Mouse (Mus musculus) adrenal gland, adult 18-20 months (tissue): ENCODE measurements around the gene Eif4g3. TPM values are rescaled to one million over a fixed set of nuclear protein-coding genes. Genes with fewer than 3 reads are reported as not detected.

Experiments used
- DNase-seq, 2 experiments: peaks; one replicate each; pipeline ENCODE4 v3.0.0; 2021 to 2022; ENCODE audit warnings: low spot score in 2 of 2
- total RNA-seq, 2 experiments: library from RNA; stranded (reverse); gene quantifications; 1 replicate in 1 of 2; 2 replicates in 1 of 2; pipeline ENCODE4 v1.2.3; 2021

The Eif4g3 gene
- total RNA-seq, 2 experiments from 2014 or later, result 67.3 to 131 TPM

GRCm38 (mm10) chr4:138020231-138020630, 27.4 kb downstream of the Eif4g3 start:
- DNase-seq, result no peak

DNA sequence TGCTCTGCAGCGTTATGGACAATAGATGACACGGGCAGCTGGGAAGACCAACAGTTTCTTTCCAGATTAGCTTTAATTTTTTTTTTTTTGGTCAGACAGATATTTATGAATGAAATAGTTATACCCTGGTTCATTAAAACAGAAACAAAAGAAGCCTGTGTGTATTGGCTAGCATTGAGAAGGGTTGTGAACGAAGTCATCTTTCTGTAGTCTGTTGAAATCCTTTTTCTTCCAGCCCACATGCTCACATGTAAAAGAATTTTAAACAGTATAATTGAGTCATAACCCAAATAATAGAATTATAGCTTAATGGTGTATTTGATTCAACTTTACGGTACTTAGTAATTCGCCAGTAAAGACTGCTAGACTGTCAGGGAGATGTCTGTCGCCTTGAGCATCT, 28.8 kb downstream of the Eif4g3 start:
- no peak for DNase-seq

DNA sequence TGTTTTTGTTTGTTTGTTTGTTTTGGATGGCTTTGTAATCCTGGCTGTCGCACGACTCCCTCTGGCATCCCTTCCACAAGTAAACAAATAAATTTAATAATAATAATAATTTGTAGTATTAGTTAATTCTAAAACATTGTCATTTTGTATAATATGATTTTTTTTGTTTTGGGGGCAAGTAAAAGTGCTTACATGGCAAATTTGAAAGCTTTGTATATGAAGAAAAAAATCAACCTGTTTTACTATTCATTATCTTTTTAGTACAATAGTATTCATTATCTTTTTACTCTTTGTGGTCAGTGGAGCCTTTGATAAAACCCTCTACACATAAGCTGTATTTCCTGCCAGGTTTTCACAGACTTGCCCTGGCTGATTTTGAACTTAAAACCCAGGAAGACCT, 29.9 kb downstream of the Eif4g3 start:
- no peak for DNase-seq

GRCm38 (mm10) chr4:138023403-138024100, 30.7 kb downstream of the Eif4g3 start:
- DNase-seq, result no peak

DNA sequence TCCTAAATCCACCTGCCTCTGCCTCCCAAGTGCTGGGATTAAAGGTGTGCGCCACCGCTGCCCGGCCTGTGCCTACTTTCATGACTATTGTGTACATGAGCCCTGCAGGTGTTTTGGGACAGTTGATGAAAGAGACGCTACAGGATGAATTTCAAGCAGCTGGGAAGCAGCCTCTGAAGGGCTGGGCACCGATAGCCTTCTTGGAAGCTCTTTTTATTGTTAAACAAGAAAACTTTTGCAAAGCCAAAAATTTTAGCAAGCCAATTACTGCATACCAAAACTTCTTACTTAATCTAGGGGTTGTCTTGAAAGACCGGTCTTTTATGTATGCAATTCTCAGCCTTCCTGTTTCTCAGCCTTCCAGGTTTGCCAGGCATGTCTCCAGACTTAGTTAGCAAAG, 36.3 kb downstream of the Eif4g3 start:
- no peak for DNase-seq

- DNase-seq, result no peak
These were observed 39.0 kb downstream of the Eif4g3 start for GRCm38 (mm10) chr4:138031828-138032227.

DNA sequence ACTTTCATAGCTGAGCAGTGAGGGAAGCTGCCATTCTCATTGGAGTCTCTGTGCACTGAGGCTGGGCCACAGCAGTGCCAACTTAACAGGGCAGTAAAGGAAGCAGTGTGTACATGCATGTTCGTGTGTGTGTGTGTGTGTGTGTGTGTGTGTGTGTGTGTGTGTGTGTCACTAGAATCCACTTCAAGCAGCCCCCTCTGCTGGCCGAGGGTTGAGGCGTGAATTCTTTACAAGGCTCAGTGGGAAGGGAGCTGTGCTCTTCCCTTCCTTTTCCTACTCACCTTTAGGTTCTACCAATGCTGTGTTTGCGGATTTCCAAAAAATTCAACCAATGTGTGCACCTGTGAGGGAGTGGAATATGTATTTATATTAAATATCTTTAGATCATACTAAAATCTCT, 41.0 kb downstream of the Eif4g3 start:
- no peak for DNase-seq

GRCm38 (mm10) chr4:138035435-138036120, 42.8 kb downstream of the Eif4g3 start:
- no peak for DNase-seq

- no peak for DNase-seq
These were observed 44.3 kb downstream of the Eif4g3 start for GRCm38 (mm10) chr4:138037110-138037509.

DNA sequence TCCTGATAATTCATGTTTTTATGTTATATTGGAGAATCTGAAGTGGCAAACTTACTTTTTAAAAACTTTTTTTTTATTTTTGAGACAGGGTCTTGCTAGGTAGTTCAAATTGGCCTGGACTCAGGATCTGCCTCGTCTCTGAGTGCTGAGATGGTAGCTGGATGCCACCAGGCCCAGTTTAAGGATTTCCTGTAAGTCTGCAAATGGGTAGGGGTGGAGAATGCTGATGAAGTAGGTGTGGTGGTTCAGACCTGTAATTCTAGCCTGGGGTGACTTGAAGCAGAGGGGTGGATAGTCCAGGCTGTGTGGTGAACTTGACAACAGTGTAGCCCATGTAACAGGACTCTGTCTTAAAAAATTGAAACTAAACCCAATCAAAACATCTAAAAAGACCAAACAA, 45.1 kb downstream of the Eif4g3 start:
- no peak for DNase-seq

GRCm38 (mm10) chr4:138038365-138039274, 45.8 kb downstream of the Eif4g3 start:
- DNase-seq, result no peak

- no peak for DNase-seq
These were observed 46.4 kb downstream of the Eif4g3 start for GRCm38 (mm10) chr4:138039275-138039651.

GRCm38 (mm10) chr4:138040589-138040988, 47.8 kb downstream of the Eif4g3 start:
- no peak for DNase-seq

GRCm38 (mm10) chr4:138041566-138042256, 48.9 kb downstream of the Eif4g3 start:
- DNase-seq, result no peak

DNA sequence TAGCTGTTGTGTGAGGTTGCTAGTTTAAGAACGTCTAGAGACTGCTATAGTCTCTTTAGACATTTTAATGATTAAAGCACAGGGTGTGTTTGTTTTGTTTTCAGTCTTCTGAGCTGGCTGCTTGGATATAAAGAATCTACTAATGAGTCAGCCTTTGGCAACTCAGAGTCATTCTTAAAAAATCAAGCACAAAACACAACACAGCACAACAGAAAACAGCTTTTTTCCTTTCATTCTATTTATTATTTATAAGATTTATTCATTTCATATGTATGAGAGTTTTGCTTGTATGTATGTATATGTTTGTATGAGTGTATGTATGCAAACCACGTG, 49.4 kb downstream of the Eif4g3 start:
- no peak for DNase-seq

DNA sequence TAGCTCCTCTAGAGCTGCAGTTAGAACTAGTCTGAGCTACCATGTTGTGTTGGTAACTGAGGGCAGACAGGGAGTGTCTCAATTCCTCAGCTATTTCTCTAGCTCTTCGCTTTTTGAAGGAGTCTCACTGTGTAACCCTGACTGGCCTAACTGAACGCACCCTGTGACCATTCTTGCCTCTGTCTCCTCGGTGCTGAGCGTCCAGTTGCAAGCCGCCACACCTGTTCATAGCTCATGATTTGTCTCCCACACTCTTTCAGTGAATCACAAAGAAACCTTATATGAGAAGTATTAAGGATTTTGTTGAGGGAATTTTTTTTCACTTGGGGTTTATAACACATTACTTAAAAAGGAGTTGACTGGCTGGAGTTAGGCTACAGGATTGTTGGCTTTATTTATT, 49.8 kb downstream of the Eif4g3 start:
- no peak for DNase-seq

DNA sequence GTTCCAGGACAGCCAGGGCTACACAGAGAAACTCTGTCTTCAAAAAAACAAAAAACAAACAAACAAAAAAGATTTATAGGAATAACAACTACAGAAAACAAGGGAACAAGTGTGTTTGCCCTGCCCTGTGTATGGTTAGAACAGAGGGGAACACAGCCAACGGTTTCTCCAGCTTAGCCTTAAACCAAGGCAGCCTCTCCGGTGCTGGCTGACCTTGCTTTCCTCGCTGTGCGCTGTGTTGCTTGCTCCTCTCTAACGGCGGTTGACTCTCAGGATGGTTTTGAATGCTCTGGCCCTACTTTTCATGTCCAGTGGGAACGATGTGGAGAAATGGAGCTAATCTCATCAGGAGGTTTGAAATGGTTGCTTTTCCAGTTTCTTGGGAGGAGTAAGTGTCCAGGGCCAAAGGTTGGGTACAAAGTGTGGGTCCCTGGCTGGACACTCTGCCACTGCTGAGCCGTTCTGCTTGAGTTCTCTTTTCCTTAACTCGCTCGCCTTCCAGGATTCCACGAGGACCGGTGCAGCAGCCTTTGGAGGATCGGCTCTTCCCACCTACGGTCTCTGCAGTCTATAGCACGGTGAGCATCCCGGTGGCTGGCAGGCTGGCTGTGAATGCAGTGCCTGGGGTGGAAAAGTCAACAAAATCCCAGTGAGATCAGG, 52.1 kb downstream of the Eif4g3 start:
- no peak for DNase-seq

DNA sequence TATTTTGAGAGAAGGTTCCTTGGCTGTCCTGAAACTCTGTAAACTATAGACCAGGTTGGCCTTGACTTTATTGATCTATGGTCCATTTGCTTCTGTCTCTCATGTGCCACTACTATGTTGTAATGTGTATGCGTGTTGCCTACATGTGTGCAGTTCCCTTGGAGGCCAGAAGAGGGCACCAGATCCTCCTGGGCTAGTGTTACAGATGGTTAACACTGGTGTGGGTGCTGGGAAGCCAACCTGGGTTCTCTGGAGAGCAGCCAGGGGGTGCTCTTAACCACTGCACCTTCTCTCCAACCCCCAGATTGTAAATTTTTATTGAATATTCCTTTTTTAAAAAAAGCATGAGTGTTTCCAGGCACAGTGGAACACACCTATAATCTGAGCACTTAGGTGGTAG, 53.0 kb downstream of the Eif4g3 start:
- DNase-seq, result no peak

GRCm38 (mm10) chr4:138046371-138046770, 53.5 kb downstream of the Eif4g3 start:
- DNase-seq, result no peak

- DNase-seq, result no peak
These were observed 56.7 kb downstream of the Eif4g3 start for GRCm38 (mm10) chr4:138049547-138049946.

DNA sequence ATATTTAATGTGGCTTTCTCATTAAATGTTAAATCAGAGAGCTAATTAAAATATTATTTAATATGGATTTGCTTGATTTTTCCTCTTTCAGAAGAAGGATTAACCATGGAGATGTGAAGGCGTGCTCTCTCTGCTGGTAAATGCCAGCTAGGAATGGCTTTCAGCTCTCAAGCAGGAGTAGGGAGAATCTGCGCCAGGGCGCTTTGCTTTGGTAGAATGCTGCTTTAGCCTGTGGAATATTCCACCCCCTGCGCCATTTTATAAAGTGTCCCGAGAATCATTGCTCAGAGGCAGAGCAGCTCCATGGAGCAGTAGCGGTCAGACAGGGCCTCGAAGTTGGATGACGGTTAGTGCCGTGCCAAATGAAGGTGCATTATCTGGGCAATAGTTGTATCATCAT, 58.7 kb downstream of the Eif4g3 start:
- no peak for DNase-seq
